Mouse (Mus musculus) heart, postnatal 25 days (tissue): ENCODE results near the gene Mrps34. TPM values are rescaled to one million over a fixed set of nuclear protein-coding genes. Genes with fewer than 3 reads are reported as not detected.
A peak's percentile ranks its signal among the peaks of the same experiment; 100 is the strongest.

Source experiments
- DNase-seq: peaks from one replicate; pipeline ENCODE4 v3.0.0; 2022; ENCODE audit warnings: low spot score
- intact Hi-C: fragments of 180-260 bp; cut with DNase I; formaldehyde crosslinking; loops from one replicate; pipeline ENCODE4 v1.15.1; 2025
- total RNA-seq, 2 experiments: library from RNA; stranded (reverse); gene quantifications; 2 replicates each; pipeline ENCODE4 v1.2.3; 2021

The Mrps34 gene
- total RNA-seq, 2 experiments from 2014 or later = 110 to 111 TPM

DNA sequence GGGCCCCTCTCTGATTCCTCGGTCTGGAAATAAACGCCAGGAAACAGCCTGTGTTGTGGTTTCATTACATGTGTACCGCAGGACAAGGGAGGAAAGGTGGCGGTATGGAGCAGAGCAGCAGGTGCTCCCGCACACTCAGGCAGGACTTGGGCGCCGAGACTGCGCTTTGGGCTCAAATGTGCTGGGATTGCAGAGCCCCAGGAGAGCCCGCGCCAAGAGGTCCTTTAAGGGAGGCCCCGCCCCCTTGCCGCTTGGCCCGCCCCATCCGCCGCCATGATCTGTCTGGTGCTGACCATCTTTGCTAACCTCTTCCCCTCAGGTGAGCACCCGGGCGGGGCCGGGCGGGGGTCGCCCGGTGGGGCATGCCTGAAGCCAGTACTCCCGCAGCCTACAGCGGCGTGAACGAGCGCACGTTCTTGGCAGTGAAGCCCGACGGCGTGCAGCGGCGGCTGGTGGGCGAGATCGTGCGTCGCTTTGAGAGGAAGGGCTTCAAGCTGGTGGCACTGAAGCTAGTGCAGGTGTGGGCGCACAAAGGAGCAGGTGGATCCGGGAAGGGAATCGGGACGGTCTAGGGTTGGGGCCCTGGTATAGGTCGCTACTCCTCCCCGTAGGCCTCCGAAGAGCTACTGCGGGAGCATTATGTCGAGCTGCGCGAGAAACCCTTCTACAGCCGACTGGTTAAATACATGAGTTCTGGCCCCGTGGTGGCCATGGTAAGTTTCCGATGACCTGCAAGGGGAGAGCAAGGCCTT is 1.5 kb downstream of the Mrps34 start, which contains the start of gene Nme3:
Gene Nme3 (plus strand): TSS at position 260 of the 752 bp plus-strand sequence.
- intact Hi-C loops = loop anchor here (1.0 kb wide), 1 partner anchor 39 kb away; no protein-coding TSS in a partner anchor

GRCm38 (mm10) chr17:24896993-24897269 is 2.0 kb downstream of the Mrps34 start:
- intact Hi-C loops = loop anchor here (1.0 kb wide), 1 partner anchor 38 kb away; no protein-coding TSS in a partner anchor
- no peak for DNase-seq

More for the DNA sequence above, 1.5 kb downstream of the Mrps34 start, which contains the start of gene Nme3:
- peak; percentile 49 for DNase-seq

DNA sequence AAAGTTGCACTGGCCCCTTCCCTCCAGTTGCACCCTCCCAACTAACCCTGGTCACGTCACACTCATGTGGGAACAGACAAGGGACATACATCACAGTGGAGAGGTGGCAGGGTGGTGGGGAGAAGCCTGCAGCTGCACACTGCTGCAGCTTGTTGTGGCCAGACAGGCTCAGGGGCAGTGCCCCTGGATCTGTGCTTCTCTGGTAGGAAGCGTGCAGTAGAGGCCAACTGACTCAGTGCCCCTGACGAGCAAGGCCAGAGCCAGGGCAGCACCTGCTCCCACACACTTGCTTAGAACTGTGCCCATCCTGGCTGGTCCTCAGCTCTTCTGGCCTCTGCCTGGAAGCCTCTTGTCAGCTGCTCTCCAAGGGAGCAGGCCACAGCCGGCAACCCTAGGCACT is 2.7 kb downstream of the Mrps34 start:
- intact Hi-C loops = no loop called here

DNA sequence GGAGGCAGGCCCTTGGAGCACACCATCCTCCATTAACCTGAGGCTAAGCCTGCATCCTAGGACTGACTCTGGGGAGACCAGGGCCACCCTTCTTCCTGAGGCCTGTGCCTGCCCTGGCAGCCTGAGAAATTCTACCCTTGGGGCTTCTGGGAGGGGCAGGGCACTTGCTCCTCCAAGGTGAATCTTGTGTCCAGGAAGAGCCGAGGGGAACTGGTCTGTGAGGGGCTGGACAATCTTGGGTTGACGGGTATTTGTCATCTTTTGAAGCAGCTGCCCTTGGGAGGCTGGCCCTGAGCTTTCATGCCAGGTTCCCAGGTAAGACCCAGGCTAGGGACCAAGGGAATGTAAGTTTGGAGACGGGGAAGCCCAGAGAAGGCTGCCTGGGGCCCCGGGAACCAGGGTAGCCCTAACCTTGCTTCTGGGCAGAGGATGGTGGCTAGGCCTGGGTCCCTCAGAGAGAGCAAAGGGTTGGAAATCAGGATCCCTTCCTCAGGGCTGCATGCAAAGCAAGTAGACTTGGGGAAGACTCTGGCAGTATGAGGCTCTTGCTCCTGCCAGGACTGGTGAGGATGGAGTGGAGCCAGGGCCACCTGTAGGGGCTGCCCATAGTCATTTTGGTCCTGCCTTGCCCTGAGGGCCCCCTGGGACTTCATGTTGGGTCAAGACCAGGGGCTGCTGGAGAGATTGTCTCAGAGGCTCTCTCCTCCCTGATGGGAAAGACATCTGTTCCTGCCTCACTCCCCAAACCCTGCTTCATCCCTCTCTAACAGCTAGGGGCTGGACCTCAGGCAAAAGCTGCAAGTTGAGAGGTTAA is 3.3 kb downstream of the Mrps34 start:
- intact Hi-C loops = no loop called here
- DNase-seq = no peak

More for the DNA sequence above, 2.7 kb downstream of the Mrps34 start:
- no peak for DNase-seq

- DNase-seq = no peak
- intact Hi-C loops = no loop called here
Observed at GRCm38 (mm10) chr17:24899153-24899552, 4.2 kb downstream of the Mrps34 start.

DNA sequence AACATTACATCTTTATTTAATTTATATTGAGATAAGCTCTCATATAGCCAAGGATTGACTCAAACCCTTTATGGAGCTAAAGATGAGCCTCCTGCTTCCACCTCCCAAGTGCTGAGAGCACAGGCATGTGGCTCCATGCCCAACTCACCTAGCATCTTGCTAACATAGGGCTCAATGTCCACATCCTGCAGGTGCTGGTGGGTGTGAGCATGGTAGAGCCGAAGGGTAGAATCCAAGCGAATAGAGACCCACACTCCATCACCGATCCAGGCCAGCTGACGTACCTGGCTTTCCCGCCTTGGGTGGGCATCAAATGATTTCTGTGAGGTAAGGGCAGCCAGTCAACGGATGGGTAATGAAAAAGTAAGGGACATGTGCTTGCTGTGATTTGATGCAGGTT is 5.1 kb downstream of the Mrps34 start:
- no peak for DNase-seq
- intact Hi-C loops = no loop called here

- DNase-seq = no peak
- intact Hi-C loops = no loop called here
Observed at GRCm38 (mm10) chr17:24902124-24902523, 7.2 kb downstream of the Mrps34 start.

DNA sequence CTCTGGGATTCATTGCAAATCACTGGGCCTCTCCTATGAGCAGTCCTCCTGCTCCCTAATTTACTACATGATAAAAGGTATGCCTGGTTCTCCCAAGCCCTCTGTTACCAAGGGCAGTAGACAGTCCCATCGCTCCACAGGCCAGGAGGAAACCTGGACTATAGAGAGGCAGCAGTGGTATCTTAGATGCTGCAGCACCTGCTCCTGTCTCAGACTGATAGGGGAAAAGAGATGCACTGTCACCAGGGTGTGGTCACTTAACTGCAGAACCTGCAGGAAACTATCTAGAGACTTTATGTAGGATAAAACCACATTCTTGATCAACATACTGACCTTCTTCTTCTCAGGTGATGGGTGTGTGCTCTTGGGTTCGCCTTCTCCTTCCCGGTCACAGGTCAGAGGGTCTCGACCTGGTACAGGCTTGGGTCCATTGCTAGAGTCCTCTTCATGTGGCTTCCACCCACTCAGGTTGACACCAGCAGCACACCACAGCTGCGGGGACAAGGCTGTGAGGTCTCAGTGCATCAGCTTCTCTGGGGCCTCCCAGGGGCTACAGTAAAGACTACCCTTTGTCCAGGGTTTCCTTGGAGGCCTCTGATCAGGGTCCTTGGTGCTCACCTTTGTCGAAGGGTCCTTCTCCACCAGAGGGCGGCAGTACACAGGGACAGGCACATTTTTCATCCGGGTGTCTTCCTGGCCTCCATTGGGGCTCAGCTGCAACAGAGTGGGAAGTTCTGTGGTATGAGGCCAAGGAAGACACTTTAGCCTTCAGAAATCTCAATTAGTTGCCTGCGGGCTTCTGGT is 8.0 kb downstream of the Mrps34 start:
- intact Hi-C loops = no loop called here
- DNase-seq = no peak

DNA sequence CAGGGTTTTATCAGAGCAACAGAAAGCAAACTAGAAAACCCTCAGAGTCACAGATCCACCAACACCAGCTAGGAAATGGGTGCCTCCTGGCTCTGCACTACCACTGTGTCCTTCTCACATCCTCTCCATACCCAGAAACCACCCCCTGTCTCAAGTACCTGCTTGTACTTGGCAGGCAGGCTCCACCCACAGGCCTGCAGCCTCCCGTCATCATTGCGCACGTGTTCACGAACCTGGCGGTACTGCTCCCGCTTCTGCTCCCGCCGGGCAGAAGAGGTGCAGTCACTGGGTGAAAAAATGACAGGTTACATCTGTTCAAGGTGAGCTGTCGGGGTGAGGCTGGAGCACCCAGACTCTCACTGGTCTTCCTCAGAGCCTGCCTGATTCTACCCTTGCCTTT is 8.9 kb downstream of the Mrps34 start:
- DNase-seq = no peak
- intact Hi-C loops = no loop called here

DNA sequence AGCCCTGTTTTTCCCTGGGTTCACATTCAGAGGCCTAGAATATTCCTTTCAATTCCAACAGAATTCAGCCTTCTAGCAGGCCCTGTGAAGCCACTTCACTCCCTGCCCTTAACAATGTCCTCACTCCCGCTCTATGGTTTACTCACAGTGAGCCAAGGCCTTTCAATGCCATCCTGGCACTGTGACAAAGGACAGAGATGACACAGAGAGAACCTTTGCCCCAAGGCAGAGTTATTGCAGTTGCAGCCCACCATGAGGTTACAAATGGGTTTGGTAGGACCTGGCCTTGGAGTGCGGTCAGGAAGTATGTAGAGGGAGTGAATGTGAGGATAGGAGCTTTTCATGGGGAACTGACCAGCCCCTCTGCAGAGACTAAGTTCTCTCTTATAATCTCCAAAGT is 12.7 kb downstream of the Mrps34 start:
- DNase-seq = no peak
- intact Hi-C loops = no loop called here

- intact Hi-C loops = no loop called here
- DNase-seq = no peak
Observed at GRCm38 (mm10) chr17:24913984-24914383, 19.1 kb downstream of the Mrps34 start.

- intact Hi-C loops = no loop called here
- DNase-seq = no peak
Observed at GRCm38 (mm10) chr17:24923246-24923645, 28.3 kb downstream of the Mrps34 start.

DNA sequence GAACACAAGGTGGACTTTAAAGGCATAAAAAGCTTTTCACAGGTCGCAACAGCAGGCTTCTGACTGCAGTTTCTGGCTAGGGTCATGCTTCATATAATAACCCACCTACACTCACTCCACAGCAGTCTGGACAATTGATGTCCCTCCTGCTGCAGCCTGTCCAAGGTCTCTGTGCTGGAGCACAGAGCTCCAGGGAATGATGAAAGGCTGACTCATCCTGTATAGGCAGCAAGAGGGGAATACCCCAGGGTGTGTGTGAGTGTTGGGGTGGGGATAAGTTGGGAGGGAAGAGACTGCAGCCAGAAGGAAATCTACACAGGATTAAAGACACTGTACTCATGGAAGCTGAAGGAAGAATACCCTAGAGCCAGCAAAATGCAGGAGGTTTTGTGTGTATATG is 34.6 kb downstream of the Mrps34 start:
- intact Hi-C loops = no loop called here
- no peak for DNase-seq

- DNase-seq = no peak
- intact Hi-C loops = no loop called here
Observed at GRCm38 (mm10) chr17:24932431-24932830, 37.5 kb downstream of the Mrps34 start.

- intact Hi-C loops = no loop called here
- no peak for DNase-seq
Observed at GRCm38 (mm10) chr17:24933163-24933562, 38.2 kb downstream of the Mrps34 start.

DNA sequence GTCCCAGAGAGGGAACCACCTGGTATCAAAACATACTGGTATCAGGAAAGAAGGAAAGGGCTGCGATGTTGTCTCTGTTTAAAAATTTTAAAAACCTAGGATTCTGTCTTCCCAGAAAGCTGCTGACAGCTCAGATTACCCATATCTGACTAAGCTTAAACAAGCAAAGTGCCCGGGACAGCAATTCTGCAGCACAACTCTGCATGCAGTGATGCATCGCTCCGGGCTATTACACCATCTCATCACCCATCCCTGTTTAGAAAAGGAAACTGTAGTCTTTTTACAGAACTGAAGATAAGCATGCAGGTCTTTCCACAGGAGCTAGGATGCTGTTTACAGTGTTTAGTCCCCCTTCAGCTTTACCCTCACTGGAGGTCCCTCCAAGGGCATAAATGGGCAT is 40.0 kb downstream of the Mrps34 start:
- intact Hi-C loops = loop anchor here (1.0 to 5.0 kb wide), 3 partner anchors 39 to 337 kb away; partner anchors contain the start of genes Cramp1l, Ift140, Nme3 and Ube2i
- DNase-seq = no peak

DNA sequence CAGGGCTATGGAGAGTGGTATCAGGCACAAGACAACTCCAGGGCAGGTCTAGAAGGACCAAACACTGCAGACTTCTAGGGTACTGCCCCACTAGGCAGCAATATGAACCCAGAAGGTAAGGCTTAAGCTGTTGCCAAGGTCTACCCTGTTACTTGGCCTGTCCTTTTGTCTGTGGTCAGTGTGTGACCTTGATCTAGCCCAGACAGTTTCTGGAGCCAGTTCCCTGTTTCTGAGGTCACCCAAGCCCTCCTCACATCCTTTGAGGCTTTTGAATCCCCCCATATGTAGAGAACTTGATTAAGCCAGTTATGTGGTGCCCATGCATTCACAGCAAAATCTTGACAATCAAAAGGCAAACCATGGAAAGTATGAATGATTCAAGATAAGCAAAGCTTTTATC is 40.8 kb downstream of the Mrps34 start:
- intact Hi-C loops = loop anchor here (1.0 to 5.0 kb wide), 4 partner anchors 21 to 337 kb away; partner anchors contain the start of genes Cramp1l, Ift140, Nme3 and Ube2i

GRCm38 (mm10) chr17:24936259-24937237 is 41.6 kb downstream of the Mrps34 start, which contains the start of gene Mapk8ip3:
Gene Mapk8ip3, minus strand, starts transcription at chr17:24936977.
- peak; percentile 87 for DNase-seq
- intact Hi-C loops = loop anchor here (2.0 to 5.0 kb wide), 3 partner anchors 20 to 336 kb away; partner anchors contain the start of genes Cramp1l, Ift140 and Ube2i

More for the DNA sequence above, 40.8 kb downstream of the Mrps34 start:
- DNase-seq = no peak

DNA sequence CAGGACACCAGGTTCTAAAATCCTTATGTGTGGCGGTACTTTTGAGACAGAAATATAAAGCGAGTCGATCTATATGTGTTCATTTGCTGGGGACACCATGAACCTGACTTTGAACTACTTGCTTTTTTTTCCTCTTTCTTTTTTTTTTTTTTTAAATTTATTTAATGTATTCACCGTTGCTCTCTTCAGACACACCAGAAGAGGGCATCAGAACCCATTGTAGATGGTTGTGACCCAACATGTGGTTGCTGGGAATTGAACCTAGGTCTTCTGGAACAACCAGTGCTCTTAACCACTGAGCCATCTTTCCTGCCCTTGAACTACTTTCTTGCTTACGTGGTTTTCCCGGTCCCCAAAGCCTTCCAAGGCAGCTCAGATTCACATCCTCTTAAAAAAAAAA is 42.4 kb downstream of the Mrps34 start:
- intact Hi-C loops = loop anchor here (2.0 to 5.0 kb wide), 3 partner anchors 20 to 335 kb away; partner anchors contain the start of genes Cramp1l, Ift140 and Ube2i
- no peak for DNase-seq
